Mouse (Mus musculus): ENCODE measurements around the gene Cmip. TPM values are rescaled to one million over a fixed set of nuclear protein-coding genes. Genes with fewer than 3 reads are reported as not detected.

Gene Cmip
- total and polyA plus RNA-seq, 3 experiments: 17.0 to 71.8 TPM; not detected in 1

GRCm38 (mm10) chr8:117310961-117311561, 54.2 kb downstream of the Cmip start:
- peaks cover 0 to 3% of the 10 kb centered on the region in 2 experiments; a peak in 1 of 4 replicates for H3K36me3 ChIP-seq (ENCODE audit: control insufficient read depth in 1 of 2, insufficient read depth in 2 of 2, low read length in 2 of 2)
- H3K4me1 ChIP-seq (ENCODE audit: control insufficient read depth in 1 of 2, insufficient read depth in 2 of 2, low read length in 2 of 2): no peaks in the 10 kb centered on the region
- peaks cover 18% of the 10 kb centered on the region for H3K79me2 ChIP-seq (ENCODE audit: control insufficient read depth, insufficient read depth, low read length, poor library complexity)
- H3K27ac ChIP-seq (ENCODE audit: control insufficient read depth, low read depth, low read length): no peak overlapping the region
- no peaks in the 10 kb centered on the region for H3K27me3 ChIP-seq (ENCODE audit: control insufficient read depth in 1 of 2, insufficient read depth in 2 of 2, low read length in 2 of 2)
- no peak overlapping the region for H3K4me3 ChIP-seq (ENCODE audit: control insufficient read depth in 1 of 2, insufficient read depth in 1 of 2, low read depth in 2 of 2, low read length in 2 of 2)
- H3K9me3 ChIP-seq (replicated peaks; ENCODE audit: insufficient read depth, low read length): no peaks in the 10 kb centered on the region
- TF ChIP-seq NELFE (IDR thresholded peaks at IDR 0.05; ENCODE audit: low read depth, low read length) (no peak), BHLHE40 (IDR thresholded peaks at IDR 0.05; ENCODE audit: borderline replicate concordance, low read depth, low read length) (no peak), POLR2AphosphoS5 (IDR thresholded peaks at IDR 0.05; ENCODE audit: borderline replicate concordance, low read depth, low read length) (no peak), ZKSCAN1 (IDR thresholded peaks at IDR 0.05; ENCODE audit: low read depth, low read length) (no peak), POLR2AphosphoS2 (IDR thresholded peaks at IDR 0.05; ENCODE audit: low read length) (no peak), USF1 (IDR thresholded peaks at IDR 0.05; ENCODE audit: low read depth, low read length) (no peak), HCFC1 (IDR thresholded peaks at IDR 0.05; ENCODE audit: low read depth, low read length) (no peak), GATA1 (IDR thresholded peaks at IDR 0.05; ENCODE audit: low read depth, low read length) (no peak), TBP (IDR thresholded peaks at IDR 0.05; ENCODE audit: low read depth, low read length) (no peak), KAT2A (conservative IDR thresholded peaks at IDR 0.05; ENCODE audit: low read depth, low read length) (no peak), GABPA (IDR thresholded peaks at IDR 0.05; ENCODE audit: low read depth, low read length) (no peak), SMC3 (IDR thresholded peaks at IDR 0.05; ENCODE audit: low read depth, low read length) (no peak), POLR2A (IDR thresholded peaks at IDR 0.05; ENCODE audit: control insufficient read depth in 1 of 2, insufficient read depth in 1 of 2, low read depth in 1 of 2, low read length in 2 of 2, poor library complexity in 1 of 2) (no peak), TAL1 (IDR thresholded peaks at IDR 0.05; ENCODE audit: low read length) (no peak), SIN3A (IDR thresholded peaks at IDR 0.05; ENCODE audit: low read length) (no peak), RCOR1 (IDR thresholded peaks at IDR 0.05; ENCODE audit: low read depth, low read length) (no peak), MAZ (IDR thresholded peaks at IDR 0.05; ENCODE audit: low read depth, low read length) (no peak), ZC3H11A (IDR thresholded peaks at IDR 0.05; ENCODE audit: low read depth, low read length) (no peak)
- no peak for DNase-seq (ENCODE audit: low read depth, low spot score)
- H3K9ac ChIP-seq (ENCODE audit: control insufficient read depth, low read depth, low read length, poor library complexity, severe bottlenecking): no peak overlapping the region

GRCm38 (mm10) chr8:117314308-117314953, 57.6 kb downstream of the Cmip start:
- DNase-seq (ENCODE audit: low read depth, low spot score): no peak
- Histone ChIP-seq H3K27me3 (ENCODE audit: control insufficient read depth in 1 of 2, insufficient read depth in 2 of 2, low read length in 2 of 2) (no peaks in the 10 kb centered on the region), H3K27ac (ENCODE audit: control insufficient read depth, low read depth, low read length) (no peak overlapping the region), H3K4me3 (ENCODE audit: control insufficient read depth in 1 of 2, insufficient read depth in 1 of 2, low read depth in 2 of 2, low read length in 2 of 2) (no peak overlapping the region), H3K36me3 (ENCODE audit: control insufficient read depth in 1 of 2, insufficient read depth in 2 of 2, low read length in 2 of 2) (peaks cover 0 to 3% of the 10 kb centered on the region in 2 experiments; a peak in 1 of 4 replicates), H3K4me1 (ENCODE audit: control insufficient read depth in 1 of 2, insufficient read depth in 2 of 2, low read length in 2 of 2) (no peaks in the 10 kb centered on the region), H3K9ac (ENCODE audit: control insufficient read depth, low read depth, low read length, poor library complexity, severe bottlenecking) (no peak overlapping the region), H3K9me3 (replicated peaks; ENCODE audit: insufficient read depth, low read length) (no peaks in the 10 kb centered on the region), H3K79me2 (ENCODE audit: control insufficient read depth, insufficient read depth, low read length, poor library complexity) (peaks cover 10% of the 10 kb centered on the region; the same call in 1 of the 2 replicates)
- TF ChIP-seq MAX (IDR thresholded peaks at IDR 0.05; ENCODE audit: low read length) (no peak), TAL1 (IDR thresholded peaks at IDR 0.05; ENCODE audit: low read length) (no peak), TCF12 (IDR thresholded peaks at IDR 0.05; ENCODE audit: low read depth, low read length) (no peak), UBTF (IDR thresholded peaks at IDR 0.05; ENCODE audit: borderline replicate concordance, insufficient read depth, low read depth, low read length) (no peak), CTCF (IDR thresholded peaks at IDR 0.05 in 2 of 3, conservative IDR thresholded peaks at IDR 0.05 in 1 of 3; ENCODE audit: control insufficient read depth in 1 of 3, insufficient read depth in 1 of 3, low read depth in 2 of 3, low read length in 3 of 3, poor library complexity in 1 of 3, severe bottlenecking in 1 of 3) (no peak), ETS1 (IDR thresholded peaks at IDR 0.05; ENCODE audit: low read depth, low read length) (no peak), NELFE (IDR thresholded peaks at IDR 0.05; ENCODE audit: low read depth, low read length) (no peak), RCOR1 (IDR thresholded peaks at IDR 0.05; ENCODE audit: low read depth, low read length) (no peak), ZC3H11A (IDR thresholded peaks at IDR 0.05; ENCODE audit: low read depth, low read length) (no peak), MAZ (IDR thresholded peaks at IDR 0.05; ENCODE audit: low read depth, low read length) (no peak), JUND (IDR thresholded peaks at IDR 0.05; ENCODE audit: low read depth, low read length) (no peak), RAD21 (IDR thresholded peaks at IDR 0.05; ENCODE audit: low read depth, low read length) (no peak), SMC3 (IDR thresholded peaks at IDR 0.05; ENCODE audit: low read depth, low read length) (no peak), MXI1 (IDR thresholded peaks at IDR 0.05; ENCODE audit: low read depth, low read length) (no peak), POLR2AphosphoS5 (IDR thresholded peaks at IDR 0.05; ENCODE audit: borderline replicate concordance, low read depth, low read length) (no peak), GABPA (IDR thresholded peaks at IDR 0.05; ENCODE audit: low read depth, low read length) (no peak)

Data from MEL (cell line).